Mouse (Mus musculus) CH12.LX (cell line): ENCODE measurements at regions not wholly inside any gene's neighbourhood (a gene's known extent, or its start where the extent isn't known, plus 50 kb on each side); places are given as distances from the start of the nearest gene placed in this dataset.

Experiments
- DNase-seq: peaks from one replicate; pipeline ENCODE4 v3.0.0-alpha.2; 2013; ENCODE audit errors: extremely low read depth
- H3K27ac ChIP-seq: 2 replicates; pipeline ENCODE4 v1.5.1; 2012; ENCODE audit warnings: low read depth, mild to moderate bottlenecking, control low read depth, moderate library complexity; ENCODE audit not compliant: insufficient read depth
- H3K27me3 ChIP-seq: replicated peaks from 2 replicates; pipeline ENCODE3; 2012; ENCODE audit warnings: inconsistent platforms
- H3K36me3 ChIP-seq, 2 experiments: replicated peaks in 1 of 2; 2 replicates each; pipeline versions ENCODE3 to v1.6.1; 2012; ENCODE audit warnings: inconsistent platforms in 1 of 2, low read length in 1 of 2, mild to moderate bottlenecking in 1 of 2, mixed read lengths in 1 of 2, moderate library complexity in 1 of 2; ENCODE audit not compliant: control insufficient read depth in 1 of 2, insufficient read depth in 1 of 2
- H3K4me1 ChIP-seq, 2 experiments: 2 replicates each; pipeline ENCODE4 v1.6.1; 2012; ENCODE audit warnings: inconsistent platforms in 1 of 2, moderate library complexity in 1 of 2; ENCODE audit not compliant: insufficient read depth in 2 of 2, control insufficient read depth in 1 of 2
- H3K4me2 ChIP-seq: 2 replicates; pipeline ENCODE4 v1.6.1; 2012; ENCODE audit warnings: low read depth, mild to moderate bottlenecking, control low read depth; ENCODE audit not compliant: poor library complexity, insufficient read depth, severe bottlenecking
- H3K4me3 ChIP-seq, 3 experiments: fragments of 150-350 bp in 1 of 3; sonication (generic) in 1 of 3; replicated peaks in 1 of 3; 2 replicates each; pipeline versions ENCODE3 to v1.5.1; 2011 to 2012; ENCODE audit warnings: low read depth in 2 of 3, low read length in 2 of 3, mild to moderate bottlenecking in 2 of 3, moderate library complexity in 2 of 3, control low read depth in 1 of 3, improper control_type of control experiment in 1 of 3, inconsistent platforms in 1 of 3, mixed read lengths in 1 of 3; ENCODE audit not compliant: poor library complexity in 1 of 3
- H3K79me2 ChIP-seq: replicated peaks from 2 replicates; pipeline ENCODE4 v1.6.1; 2012; ENCODE audit warnings: mild to moderate bottlenecking, moderate library complexity; ENCODE audit not compliant: control insufficient read depth, poor library complexity, insufficient read depth, severe bottlenecking; ENCODE audit errors: extremely low read depth
- H3K9ac ChIP-seq: 2 replicates; pipeline ENCODE4 v1.6.1; 2012; ENCODE audit warnings: low read depth, mild to moderate bottlenecking, control low read depth, moderate library complexity; ENCODE audit not compliant: insufficient read depth
- H3K9me3 ChIP-seq: replicated peaks from 2 replicates; pipeline ENCODE3; 2012; ENCODE audit warnings: low read length, inconsistent platforms, mixed read lengths
- BHLHE40 ChIP-seq: IDR thresholded peaks from 2 replicates; pipeline ENCODE4 v1.6.1; 2011; ENCODE audit warnings: mild to moderate bottlenecking, low read depth, low read length, improper control_type of control experiment
- CTCF ChIP-seq, 2 experiments: IDR thresholded peaks in 1 of 2; conservative IDR thresholded peaks in 1 of 2; 2 replicates each; pipeline ENCODE4 v1.5.1; 2011 to 2012; ENCODE audit warnings: low read depth in 2 of 2, low read length in 2 of 2, improper control_type of control experiment in 1 of 2, inconsistent platforms in 1 of 2, mild to moderate bottlenecking in 1 of 2, moderate library complexity in 1 of 2
- E2F4 ChIP-seq: IDR thresholded peaks from 2 replicates; pipeline ENCODE4 v1.6.1; 2011; ENCODE audit warnings: low read depth, low read length, improper control_type of control experiment; ENCODE audit not compliant: insufficient replicate concordance
- ELF1 ChIP-seq: IDR thresholded peaks from 2 replicates; pipeline ENCODE4 v1.6.1; 2014; ENCODE audit warnings: low read depth, mild to moderate bottlenecking, inconsistent platforms, low read length, improper control_type of control experiment
- EP300 ChIP-seq: IDR thresholded peaks from 2 replicates; pipeline ENCODE4 v1.6.1; 2011; ENCODE audit warnings: low read length, improper control_type of control experiment
- ETS1 ChIP-seq: conservative IDR thresholded peaks from 2 replicates; pipeline ENCODE4 v1.6.1; 2012; ENCODE audit warnings: low read depth, mild to moderate bottlenecking, inconsistent platforms, low read length, improper control_type of control experiment, moderate library complexity
- IRF4 ChIP-seq: IDR thresholded peaks from 2 replicates; pipeline ENCODE4 v1.6.1; 2014; ENCODE audit warnings: low read depth, mild to moderate bottlenecking, inconsistent platforms, low read length, improper control_type of control experiment
- JUN ChIP-seq: IDR thresholded peaks from 2 replicates; pipeline ENCODE4 v1.6.1; 2011; ENCODE audit warnings: low read depth, mild to moderate bottlenecking, low read length, improper control_type of control experiment, moderate library complexity; ENCODE audit not compliant: insufficient read depth
- JUND ChIP-seq: conservative IDR thresholded peaks from 2 replicates; pipeline ENCODE4 v1.6.1; 2011; ENCODE audit warnings: low read depth, low read length, improper control_type of control experiment
- KAT2A ChIP-seq: IDR thresholded peaks from 2 replicates; pipeline ENCODE4 v1.6.1; 2012; ENCODE audit warnings: low read length, improper control_type of control experiment, inconsistent platforms; ENCODE audit not compliant: insufficient replicate concordance
- MAFK ChIP-seq: IDR thresholded peaks from 2 replicates; pipeline ENCODE4 v1.6.1; 2011; ENCODE audit warnings: low read length, improper control_type of control experiment; ENCODE audit not compliant: insufficient replicate concordance
- MAZ ChIP-seq: IDR thresholded peaks from 2 replicates; pipeline ENCODE4 v1.6.1; 2012; ENCODE audit warnings: low read depth, mild to moderate bottlenecking, inconsistent platforms, low read length, improper control_type of control experiment, moderate library complexity
- MEF2A ChIP-seq: IDR thresholded peaks from 2 replicates; pipeline ENCODE4 v1.6.1; 2014; ENCODE audit warnings: low read depth, mild to moderate bottlenecking, inconsistent platforms, low read length, improper control_type of control experiment, borderline replicate concordance
- MYC ChIP-seq: IDR thresholded peaks from 2 replicates; pipeline ENCODE4 v1.6.1; 2011; ENCODE audit warnings: low read depth, mild to moderate bottlenecking, improper control_type of control experiment, low read length
- POLR2AphosphoS2 ChIP-seq: IDR thresholded peaks from 2 replicates; pipeline ENCODE4 v1.6.1; 2011; ENCODE audit warnings: low read depth, low read length, improper control_type of control experiment
- RAD21 ChIP-seq: IDR thresholded peaks from 2 replicates; pipeline ENCODE4 v1.6.1; 2011; ENCODE audit warnings: low read depth, mild to moderate bottlenecking, low read length, improper control_type of control experiment, moderate library complexity
- RCOR1 ChIP-seq: conservative IDR thresholded peaks from 2 replicates; pipeline ENCODE4 v1.6.1; 2012; ENCODE audit warnings: low read depth, mild to moderate bottlenecking, inconsistent platforms, low read length, improper control_type of control experiment
- SIN3A ChIP-seq: IDR thresholded peaks from 2 replicates; pipeline ENCODE4 v1.6.1; 2012; ENCODE audit warnings: low read length, improper control_type of control experiment, inconsistent platforms
- USF1 ChIP-seq: IDR thresholded peaks from 2 replicates; pipeline ENCODE4 v1.6.1; 2014; ENCODE audit warnings: low read depth, mild to moderate bottlenecking, inconsistent platforms, low read length, improper control_type of control experiment
- ZC3H11A ChIP-seq: IDR thresholded peaks from 2 replicates; pipeline ENCODE4 v1.6.1; 2012; ENCODE audit warnings: low read depth, mild to moderate bottlenecking, inconsistent platforms, low read length, improper control_type of control experiment
- dilution Hi-C: fragments of 300-500 bp; cut with MboI; formaldehyde crosslinking; loops from 2 replicates; pipeline ENCODE4 v1.14.3; 2020; ENCODE audit warnings: low sequenced_read_pairs; ENCODE audit not compliant: extremely low pct_unique_long_range_greater_than_20kb, extremely low pct_ligation_motif_present
- in situ Hi-C: fragments of 300-500 bp; cut with MboI; formaldehyde crosslinking; loops from 3 replicates; pipeline ENCODE4 v1.14.3; 2019; ENCODE audit warnings: low sequenced_read_pairs, low pct_ligation_motif_present, low pct_unique_long_range_greater_than_20kb, mixed read lengths

DNA sequence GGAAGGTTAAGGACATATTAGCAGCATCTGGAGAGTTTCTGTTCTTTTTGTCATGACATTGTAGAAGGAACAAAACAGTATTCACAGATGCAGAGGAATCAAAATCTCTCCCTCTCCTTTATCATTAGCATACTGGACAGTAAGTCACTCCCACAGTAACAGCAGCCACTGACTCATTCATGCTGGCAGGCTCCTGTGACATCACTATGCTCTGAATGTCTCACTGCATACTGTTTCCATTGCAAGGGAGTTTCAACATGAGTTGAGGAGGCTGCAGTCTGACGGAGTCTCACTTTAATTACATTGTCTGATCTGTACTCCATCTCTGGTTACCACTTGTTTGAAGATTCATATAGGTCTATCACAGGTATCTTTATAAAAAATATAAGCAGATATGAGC lies 450.1 kb upstream of the Pou3f2 start:
- Histone ChIP-seq H3K27me3 (no peaks in the 10 kb centered on the region), H3K27ac (no peak overlapping the region), H3K79me2 (no peaks in the 10 kb centered on the region), H3K9me3 (no peaks in the 10 kb centered on the region), H3K4me1 (peaks cover 0 to 7% of the 10 kb centered on the region in 2 experiments; a peak in 2 of 4 replicates), H3K9ac (no peak overlapping the region), H3K36me3 (no peaks in the 10 kb centered on the region), H3K4me2 (no peak overlapping the region), H3K4me3 (no peak overlapping the region)
- peak; percentile 82 for DNase-seq
- TF ChIP-seq MEF2A (no peak), EP300 (peak; percentile 50; the same call in 1 of the 2 replicates), KAT2A (no peak), JUND (0 out of 2 replicates have a peak, but pooled peaks have one; percentile 13), E2F4 (no peak), ELF1 (no peak), JUN (peak; percentile 26; the same call in 1 of the 2 replicates), IRF4 (peak; percentile 54; the same call in 1 of the 2 replicates), BHLHE40 (peak; percentile 38; the same call in 1 of the 2 replicates), ETS1 (peak; percentile 72), ZC3H11A (no peak), USF1 (no peak), RAD21 (no peak)
- in situ Hi-C loops (no loop called here), dilution Hi-C loops (no loop called here)

DNA sequence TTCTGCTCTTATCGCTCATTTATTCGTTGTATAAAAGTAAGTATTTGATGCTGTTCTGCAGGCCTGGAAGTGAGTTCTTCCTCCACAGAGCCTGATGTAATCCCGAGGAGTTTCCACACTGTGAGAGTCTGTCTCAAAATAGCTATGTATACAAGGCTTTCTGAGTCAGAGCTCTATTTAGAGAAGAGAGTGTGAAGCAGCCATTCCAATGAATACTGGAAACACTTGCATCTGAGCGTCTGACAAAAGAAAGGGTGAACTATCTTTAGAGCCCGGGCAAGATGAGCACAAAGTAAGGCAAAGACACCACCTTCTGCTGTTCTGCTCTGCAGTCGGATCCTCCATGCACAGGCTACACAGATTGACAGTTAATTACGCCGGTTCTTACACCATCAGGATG lies 436.0 kb upstream of the Pou3f2 start:
- H3K27ac ChIP-seq, result no peak overlapping the region
- no peak overlapping the region for H3K4me2 ChIP-seq
- TF ChIP-seq CTCF (conservative IDR thresholded peaks at IDR 0.05 in 1 of 2, IDR thresholded peaks at IDR 0.05 in 1 of 2; ENCODE audit: low read depth in 2 of 2, low read length in 2 of 2), result no peak
- no peak for TF ChIP-seq IRF4
- TF ChIP-seq MAFK, result no peak
- TF ChIP-seq RCOR1, result no peak
- TF ChIP-seq SIN3A, result no peak
- no peak for TF ChIP-seq MYC
- no peak for TF ChIP-seq POLR2AphosphoS2
- no peak for TF ChIP-seq EP300
- TF ChIP-seq JUN, result no peak
- TF ChIP-seq MAZ, result no peak
- no peak for TF ChIP-seq ZC3H11A
- no peaks in the 10 kb centered on the region for H3K4me1 ChIP-seq
- no peak overlapping the region for H3K4me3 ChIP-seq
- no peaks in the 10 kb centered on the region for H3K9me3 ChIP-seq
- H3K9ac ChIP-seq, result no peak overlapping the region
- H3K36me3 ChIP-seq, result no peaks in the 10 kb centered on the region
- dilution Hi-C loops (no loop called here), in situ Hi-C loops (no loop called here)
- no peaks in the 10 kb centered on the region for H3K27me3 ChIP-seq
- no peaks in the 10 kb centered on the region for H3K79me2 ChIP-seq
- DNase-seq, result no peak
